Mouse (Mus musculus) kidney, postnatal 14 days (tissue): ENCODE data around the gene Htr1d.

Experiments
- DNase-seq: peaks from one replicate; pipeline ENCODE4 v3.0.0; 2022; ENCODE audit warnings: mixed read lengths

Gene Htr1d

DNA sequence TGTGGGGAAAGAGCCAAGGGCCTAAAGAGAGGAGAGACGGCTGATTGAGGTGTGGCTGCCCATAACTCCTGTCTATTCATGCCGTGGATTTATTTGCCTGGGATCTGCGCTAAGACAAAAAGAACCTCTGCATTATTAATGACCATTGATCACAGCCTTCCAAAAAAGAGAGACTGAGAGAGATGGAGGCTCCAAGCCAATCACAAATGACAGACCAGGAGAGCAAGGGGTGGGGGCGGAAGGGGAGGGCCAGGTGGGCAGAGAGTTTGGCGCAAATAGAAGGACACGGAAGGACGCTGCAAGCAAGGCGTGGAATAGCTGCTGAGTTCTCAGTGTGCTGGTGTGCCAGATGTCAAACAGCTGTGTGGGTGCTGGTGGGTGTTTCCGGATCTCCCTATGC lies at the start of gene Htr1d:
Gene Htr1d (plus strand): TSS at position 301 of the 400 bp plus-strand sequence.
- no peak for DNase-seq

GRCm38 (mm10) chr4:136377001-136377400 lies 46.3 kb upstream of the Htr1d start:
- no peak for DNase-seq

- no peak for DNase-seq
Measured at GRCm38 (mm10) chr4:136383052-136383451, 40.3 kb upstream of the Htr1d start.

DNA sequence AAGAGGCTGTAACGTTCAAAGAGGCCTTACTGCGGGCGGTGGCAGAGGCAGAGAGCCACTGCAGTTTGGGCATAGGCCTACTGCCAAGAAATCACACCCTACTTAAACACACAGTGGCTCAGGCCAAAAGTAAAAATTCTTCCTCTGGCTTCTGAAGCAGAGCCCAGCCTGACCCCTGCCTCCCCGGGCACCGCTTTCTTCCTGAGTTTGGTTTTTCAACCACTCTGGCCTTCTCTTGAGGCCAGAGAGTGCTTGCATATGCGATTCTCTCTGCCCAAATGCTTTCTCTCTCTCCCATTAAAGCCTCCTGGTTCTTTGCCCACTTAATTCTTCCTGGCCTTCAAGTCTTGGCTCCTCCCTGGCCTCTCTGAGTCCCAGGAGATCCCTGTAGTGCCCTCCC lies 39.5 kb upstream of the Htr1d start:
- no peak for DNase-seq

GRCm38 (mm10) chr4:136387261-136387660 lies 36.1 kb upstream of the Htr1d start:
- DNase-seq, result no peak

DNA sequence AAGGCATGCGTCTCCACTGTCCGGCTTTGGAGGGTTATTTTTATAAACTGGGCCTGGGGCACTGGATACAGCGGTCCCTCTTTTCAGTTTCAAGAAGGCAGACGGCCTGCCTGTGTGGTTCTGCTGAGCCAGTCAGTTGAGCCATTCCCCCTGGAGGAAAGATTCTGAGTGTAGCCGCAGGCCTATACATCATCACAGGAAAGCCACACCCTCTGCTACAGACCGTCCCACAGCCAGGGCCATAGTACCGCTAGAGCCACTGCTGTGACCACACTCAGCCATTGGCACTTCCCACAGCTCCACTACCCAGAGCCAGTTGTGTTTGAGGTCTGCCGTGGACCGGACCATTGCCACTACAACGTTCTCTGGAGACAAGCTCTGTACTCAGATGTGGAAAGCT lies 21.5 kb upstream of the Htr1d start:
- DNase-seq, result no peak

- DNase-seq, result peak; percentile 59
Measured at GRCm38 (mm10) chr4:136407831-136408230, 15.5 kb upstream of the Htr1d start.

- DNase-seq, result no peak
Measured at GRCm38 (mm10) chr4:136411995-136412765, 11.1 kb upstream of the Htr1d start.

DNA sequence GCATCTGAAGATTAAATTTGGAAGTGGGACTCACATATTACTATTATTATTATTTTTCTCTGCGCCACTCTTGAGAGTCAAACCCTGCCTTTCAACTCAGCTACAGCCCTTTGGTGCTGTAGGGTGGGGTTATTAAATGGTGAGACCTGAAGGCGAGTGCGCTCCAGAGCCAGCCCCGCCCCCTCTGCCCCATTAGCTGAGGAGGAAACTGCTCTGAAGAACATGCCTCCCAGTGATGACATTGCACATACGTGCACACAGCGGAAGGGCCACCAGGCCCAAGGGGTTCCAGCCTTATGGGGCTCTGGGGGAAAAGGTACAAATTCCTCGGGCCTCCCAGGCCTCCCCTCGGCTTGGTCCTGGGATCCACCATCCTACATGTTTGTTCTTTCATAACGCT lies 7.8 kb upstream of the Htr1d start:
- DNase-seq, result no peak

- DNase-seq, result peak; percentile 24
Measured at GRCm38 (mm10) chr4:136418962-136419361, 4.4 kb upstream of the Htr1d start.

GRCm38 (mm10) chr4:136419386-136419785 lies 3.9 kb upstream of the Htr1d start:
- DNase-seq, result no peak

GRCm38 (mm10) chr4:136424120-136424999 lies 1.0 kb downstream of the Htr1d start:
- no peak for DNase-seq

- DNase-seq, result peak; percentile 32
Measured at GRCm38 (mm10) chr4:136425000-136425288, 1.6 kb downstream of the Htr1d start.

DNA sequence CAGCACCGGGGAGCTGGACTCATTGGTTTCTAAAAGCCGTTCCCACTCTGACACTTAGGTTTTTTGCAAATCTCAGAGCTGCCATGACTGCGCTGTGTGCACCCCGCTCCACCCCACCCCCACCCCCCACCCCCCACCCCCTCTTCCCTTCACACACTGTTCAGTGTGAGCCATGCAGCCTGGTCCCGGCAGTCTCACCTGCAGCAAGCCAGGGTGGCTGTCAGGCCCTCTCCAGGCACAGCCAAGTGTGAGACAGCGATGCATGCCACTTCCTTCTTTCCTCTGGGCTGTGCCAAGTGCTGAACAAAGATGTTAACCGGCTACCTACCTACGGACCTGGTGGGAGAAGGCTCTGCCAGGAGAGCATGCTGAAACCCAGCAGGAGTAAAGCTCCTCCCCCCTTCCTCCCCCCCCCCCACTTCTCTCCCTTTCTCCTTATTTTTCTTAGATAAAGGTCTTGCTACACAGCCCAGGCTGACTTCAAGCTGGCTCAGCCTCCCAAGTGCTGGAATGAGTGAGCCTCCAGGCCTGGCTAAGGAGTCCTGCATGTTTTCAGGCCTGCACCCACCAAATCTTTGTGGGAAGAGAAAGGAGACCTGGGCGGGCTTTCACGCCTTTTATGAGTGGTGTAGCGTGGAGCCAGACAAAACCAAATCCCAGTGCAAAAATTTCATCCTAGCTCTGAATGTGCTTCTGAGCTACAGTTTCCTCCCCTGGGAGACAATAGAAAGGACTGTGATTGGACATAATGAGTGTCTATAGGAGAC lies 7.5 kb downstream of the Htr1d start:
- no peak for DNase-seq

- peak; percentile 68 for DNase-seq
Measured at GRCm38 (mm10) chr4:136431376-136431693, 8.0 kb downstream of the Htr1d start.

DNA sequence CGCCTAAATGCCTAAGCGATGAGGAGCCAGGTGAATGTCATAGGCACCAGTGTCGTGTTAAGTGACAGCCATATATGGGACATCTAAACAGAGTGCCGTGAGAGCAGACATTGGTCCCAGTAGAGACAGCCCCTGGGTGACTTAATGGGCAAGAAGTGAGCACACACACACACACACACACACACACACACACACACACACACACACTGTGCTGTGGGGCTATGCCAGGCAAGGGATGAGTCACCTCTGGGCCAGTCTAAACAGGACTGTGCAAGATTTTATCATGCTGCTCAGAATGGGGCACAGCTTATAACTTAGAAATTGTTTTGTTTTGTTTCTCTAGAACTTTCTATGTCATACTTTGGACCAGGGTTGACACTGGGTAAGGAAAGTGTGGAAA lies 10.7 kb downstream of the Htr1d start:
- no peak for DNase-seq

DNA sequence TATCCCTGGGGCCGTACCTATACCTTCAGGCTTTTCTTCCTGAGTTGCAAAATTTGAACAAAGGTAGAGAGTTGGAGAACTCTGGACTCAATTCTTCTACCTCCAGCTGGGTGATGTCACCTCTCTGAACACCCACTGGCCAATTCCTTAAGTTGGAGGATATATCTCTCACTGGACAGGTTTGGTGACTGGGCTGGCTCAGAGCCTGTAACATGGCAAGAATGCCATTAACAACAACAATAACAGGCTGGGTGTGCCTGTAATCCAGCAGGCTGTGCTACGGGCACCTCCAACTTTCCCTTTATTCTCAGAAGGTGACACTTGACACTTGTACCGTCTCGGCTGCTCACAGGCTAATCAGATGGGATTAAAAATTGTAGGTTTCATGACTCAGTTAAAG lies 15.8 kb downstream of the Htr1d start:
- no peak for DNase-seq

DNA sequence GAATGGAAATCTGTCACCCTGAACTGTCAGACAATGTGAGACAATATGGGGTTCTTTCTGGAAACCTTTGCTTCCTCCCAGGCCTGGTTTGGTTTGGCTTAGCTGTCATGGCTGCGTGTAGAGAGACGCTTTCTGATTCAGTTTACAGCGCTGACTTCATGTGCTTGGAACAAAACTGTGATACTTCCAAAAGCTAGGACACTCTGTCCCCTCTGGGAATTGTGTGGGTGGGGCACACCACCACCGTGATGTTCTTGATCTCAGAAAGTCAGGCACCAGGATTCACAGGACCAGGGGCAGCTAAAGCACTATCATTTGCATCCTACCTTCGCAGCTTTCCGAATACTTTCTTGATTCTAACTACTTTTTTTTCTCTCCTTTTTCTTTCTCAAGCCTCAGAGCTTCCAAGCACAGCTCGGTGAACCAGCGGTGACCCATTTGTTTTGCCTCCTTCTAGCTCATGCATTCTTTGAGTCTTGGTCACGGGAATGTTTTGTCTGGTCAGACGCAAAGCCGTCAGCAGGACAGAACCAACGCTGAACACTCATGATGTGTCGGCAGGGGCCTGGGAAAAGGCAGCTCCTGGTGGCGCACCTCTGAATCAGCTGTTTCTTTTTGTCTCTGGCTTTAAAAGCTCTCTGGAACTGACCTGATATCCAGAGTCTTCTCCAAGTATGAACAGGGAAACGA lies 18.2 kb downstream of the Htr1d start:
- no peak for DNase-seq

DNA sequence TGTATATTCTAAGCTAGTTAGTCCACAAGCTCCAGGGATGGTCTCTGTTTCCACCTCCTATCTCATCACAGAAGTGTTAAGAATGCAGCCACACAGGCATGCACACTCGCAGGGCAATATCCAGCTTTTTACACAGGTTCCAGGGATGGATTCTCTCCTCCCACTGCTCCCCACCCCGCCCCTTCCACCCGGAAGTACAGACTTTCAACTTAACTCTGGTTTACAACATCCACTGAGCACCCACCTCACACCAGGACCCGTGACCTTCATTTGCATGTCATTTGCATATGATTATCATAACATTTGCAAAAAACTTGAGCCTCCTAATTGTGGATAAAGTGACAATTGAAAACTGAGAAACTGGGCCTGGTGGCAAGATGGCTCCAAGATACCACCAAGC lies 21.2 kb downstream of the Htr1d start:
- no peak for DNase-seq

DNA sequence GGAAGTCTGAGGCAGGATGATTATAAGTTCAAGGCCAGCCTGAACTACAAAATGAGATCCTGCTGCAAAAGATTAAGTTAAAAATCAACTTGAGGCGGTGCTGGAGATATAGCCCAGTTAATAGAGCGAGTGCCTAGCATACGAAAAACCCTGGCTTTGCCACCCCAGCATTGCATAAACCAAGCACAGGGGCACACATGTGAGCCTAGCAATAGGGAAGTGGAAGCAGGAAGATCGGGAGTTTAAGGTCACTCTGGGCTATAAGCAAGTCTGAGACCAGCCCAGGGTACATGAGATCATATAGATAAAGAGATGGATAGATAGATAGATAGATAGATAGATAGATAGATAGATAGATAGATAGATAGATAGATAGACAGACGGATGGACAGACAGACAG lies 26.5 kb downstream of the Htr1d start:
- DNase-seq, result no peak

DNA sequence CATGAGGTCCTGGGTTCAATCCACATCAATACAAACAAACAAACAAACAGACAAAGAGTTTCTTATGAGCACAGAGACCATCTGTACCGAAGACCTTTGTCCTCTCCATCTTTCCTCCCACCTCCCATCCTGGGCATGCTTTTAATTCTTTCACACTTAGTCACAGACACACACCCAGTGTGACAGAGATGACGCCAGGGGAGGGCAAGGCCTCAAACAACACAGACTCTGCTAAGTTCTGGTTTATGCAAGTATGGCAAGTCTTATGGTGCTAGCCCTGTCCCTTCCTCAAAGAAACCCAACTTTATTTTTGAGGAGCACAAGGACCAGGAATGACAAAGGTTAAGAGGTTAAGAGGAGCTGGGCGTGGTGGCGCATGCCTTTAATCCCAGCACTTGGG lies 26.9 kb downstream of the Htr1d start:
- no peak for DNase-seq

GRCm38 (mm10) chr4:136451564-136451963 lies 28.2 kb downstream of the Htr1d start:
- DNase-seq, result peak; percentile 59

DNA sequence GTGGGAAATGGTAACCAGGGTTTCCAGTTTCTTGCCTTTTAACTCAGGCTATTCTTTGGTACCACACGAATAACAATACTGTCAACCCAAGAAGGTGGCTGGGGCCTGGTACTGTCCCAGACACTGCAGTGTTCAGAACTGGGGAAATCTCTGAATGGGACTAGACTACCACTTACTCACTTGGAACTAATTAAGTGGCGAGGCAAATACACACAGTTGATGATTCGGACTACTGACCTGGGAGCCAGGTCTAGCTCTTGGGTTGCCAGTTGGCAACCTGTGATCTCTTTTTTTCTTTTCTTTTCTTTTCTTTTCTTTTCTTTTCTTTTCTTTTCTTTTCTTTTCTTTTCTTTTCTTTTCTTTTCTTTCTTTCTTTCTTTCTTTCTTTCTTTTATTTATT lies 29.0 kb downstream of the Htr1d start:
- DNase-seq, result no peak
